Mouse (Mus musculus): ENCODE results near the gene Kmt2b.

DNA sequence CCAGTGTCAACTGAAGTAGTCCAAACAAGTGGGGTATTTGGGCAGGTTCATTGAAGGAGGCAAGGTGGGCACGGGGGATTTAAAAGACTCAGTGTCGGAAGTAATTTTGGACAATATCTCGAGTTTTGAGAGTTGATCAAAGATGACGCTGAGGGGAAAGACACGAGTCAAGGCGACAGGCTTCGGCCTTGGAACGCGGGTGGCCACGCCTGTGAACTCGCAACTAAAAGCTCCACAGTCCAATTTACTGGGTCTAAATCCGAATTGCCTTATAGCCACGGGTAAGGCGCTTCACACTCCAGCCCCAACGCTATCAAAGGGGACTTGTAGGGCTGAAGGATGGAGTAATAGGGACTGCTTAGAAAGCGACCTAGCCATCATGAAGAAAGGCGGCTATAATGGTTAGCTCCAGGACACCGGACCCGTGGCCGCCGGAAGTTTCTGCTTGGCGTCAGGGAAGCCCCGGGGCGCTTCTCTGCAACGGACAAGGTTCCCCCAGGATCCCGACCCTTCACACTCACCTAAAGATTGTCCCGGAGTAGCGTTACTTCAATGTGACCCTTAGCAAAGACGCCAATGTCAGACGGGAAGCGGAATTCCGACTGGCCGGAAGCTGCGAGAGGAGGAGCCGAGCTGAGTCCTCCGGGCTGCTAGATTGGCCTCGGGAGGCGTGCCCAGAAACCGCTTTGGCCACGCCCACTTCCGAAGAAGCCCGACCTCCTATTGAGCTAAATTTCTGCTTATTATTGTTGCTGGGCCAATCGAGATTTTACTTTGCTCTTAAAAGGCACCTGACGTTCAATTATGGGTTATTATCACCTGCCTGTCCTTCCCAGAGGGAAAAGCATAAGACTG, 37.2 kb upstream of the Kmt2b start, which contains the start of gene Cox6b1:
- TF ChIP-seq EP300 (IDR thresholded peaks at IDR 0.05; ENCODE audit: low read length) = no peak
- no peak for TF ChIP-seq MAFK (IDR thresholded peaks at IDR 0.05; ENCODE audit: insufficient replicate concordance, low read length)
- no peak for TF ChIP-seq ZC3H11A (IDR thresholded peaks at IDR 0.05; ENCODE audit: low read depth, low read length)
- no peak for TF ChIP-seq RCOR1 (conservative IDR thresholded peaks at IDR 0.05; ENCODE audit: low read depth, low read length)
- TF ChIP-seq POLR2AphosphoS2 (IDR thresholded peaks at IDR 0.05; ENCODE audit: low read depth, low read length) = no peak
- peak; percentile 61 for TF ChIP-seq GABPA (IDR thresholded peaks at IDR 0.05; ENCODE audit: insufficient replicate concordance, low read depth, low read length)
- no peak for TF ChIP-seq CTCF (conservative IDR thresholded peaks at IDR 0.05 in 1 of 2, IDR thresholded peaks at IDR 0.05 in 1 of 2; ENCODE audit: low read depth in 2 of 2, low read length in 2 of 2)
- peak; percentile 73 for TF ChIP-seq SIN3A (IDR thresholded peaks at IDR 0.05; ENCODE audit: low read length)
